Mouse (Mus musculus) left cerebral cortex, postnatal 14 days (tissue): Measurements from ENCODE around the gene Syn3. TPM values are rescaled to one million over a fixed set of nuclear protein-coding genes. Genes with fewer than 3 reads are reported as not detected.
"Not testable (repeated sequence)": the region's sequence is repeated elsewhere in the genome, so short reads cannot be mapped to it uniquely, and the experiment has no call there.

Experiments
- DNase-seq, 2 experiments: peaks; one replicate each; pipeline ENCODE4 v3.0.0; 2021 to 2022; ENCODE audit warnings: low spot score in 2 of 2, mixed read lengths in 1 of 2
- intact Hi-C: fragments of 180-260 bp; cut with DNase I; formaldehyde crosslinking; loops from one replicate; pipeline ENCODE4 v1.15.1; 2025
- total RNA-seq, 2 experiments: library from RNA; stranded (reverse); gene quantifications; 2 replicates each; pipeline ENCODE4 v1.2.3; 2021

The Syn3 gene
- total RNA-seq, 2 experiments from 2014 or later = 29.9 to 32.0 TPM

GRCm38 (mm10) chr10:86150076-86150475, 348.6 kb downstream of the Syn3 start:
- DNase-seq = no peak
- intact Hi-C loops = no loop called here

DNA sequence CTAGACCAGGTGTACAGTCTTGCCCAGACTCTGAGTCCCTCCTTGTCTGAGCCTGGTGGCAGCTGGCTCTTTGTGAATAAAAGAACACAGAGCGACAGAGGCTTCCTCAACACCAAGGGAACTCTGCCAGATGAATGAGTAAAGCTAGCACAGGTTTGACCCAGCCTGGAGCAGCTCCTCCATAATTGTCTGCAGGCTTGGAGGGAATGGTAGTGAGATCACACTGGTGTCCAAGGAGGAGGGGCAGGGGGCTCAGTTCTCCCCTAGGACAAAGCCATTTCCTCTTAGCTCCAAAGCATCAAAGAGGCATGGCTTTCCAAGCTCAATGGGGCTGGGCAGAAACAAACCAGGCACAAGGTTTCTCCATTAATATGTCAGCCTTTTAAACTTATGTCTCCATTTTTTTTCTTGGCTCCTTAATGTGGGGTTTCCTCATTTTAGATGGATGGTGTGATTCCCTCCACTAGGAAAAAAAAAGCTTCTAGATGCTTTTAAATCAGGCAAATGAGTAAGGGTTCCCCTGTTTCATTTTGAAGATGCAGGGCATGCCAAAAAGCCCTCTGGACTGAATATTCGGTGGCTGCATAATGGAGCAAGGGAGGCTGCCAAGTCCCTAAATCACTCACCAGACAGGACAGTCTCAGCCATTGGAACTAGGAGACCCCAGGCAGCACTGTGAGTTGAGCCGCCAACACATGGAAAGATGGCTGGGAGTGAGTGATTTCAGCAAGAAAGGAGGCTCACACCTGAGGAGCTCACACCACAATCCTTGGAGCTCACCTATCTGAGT, 349.5 kb downstream of the Syn3 start:
- peak in 1 of 2 experiments; percentile 27 for DNase-seq
- intact Hi-C loops = no loop called here

- no peak for DNase-seq
- intact Hi-C loops = no loop called here
Observed at GRCm38 (mm10) chr10:86139061-86139681, 359.5 kb downstream of the Syn3 start.

- intact Hi-C loops = no loop called here
- DNase-seq = no peak
Observed at GRCm38 (mm10) chr10:86137589-86138173, 361.0 kb downstream of the Syn3 start.

DNA sequence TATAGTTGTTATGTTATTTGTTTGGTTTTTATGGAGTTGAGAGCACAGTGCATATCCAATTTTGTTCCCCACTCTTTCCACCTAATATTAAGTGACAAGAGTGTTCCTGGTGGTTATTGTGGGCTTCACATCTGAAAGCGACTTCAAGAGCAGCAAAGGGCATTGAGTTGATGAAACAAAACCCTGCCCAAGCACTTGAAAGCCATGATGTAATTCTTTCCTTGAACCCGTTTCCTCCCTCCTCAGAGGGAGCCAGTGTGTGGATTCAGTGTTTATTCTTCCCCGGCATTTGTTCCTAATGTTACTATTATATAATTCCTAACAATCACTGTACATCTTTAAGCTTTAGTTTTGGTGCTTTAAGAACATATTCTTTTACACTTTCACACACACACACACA, 361.6 kb downstream of the Syn3 start:
- DNase-seq = no peak
- intact Hi-C loops = no loop called here

GRCm38 (mm10) chr10:86136249-86136648, 362.4 kb downstream of the Syn3 start:
- DNase-seq = no peak
- intact Hi-C loops = no loop called here

GRCm38 (mm10) chr10:86134848-86135247, 363.8 kb downstream of the Syn3 start:
- DNase-seq = no peak
- intact Hi-C loops = no loop called here

DNA sequence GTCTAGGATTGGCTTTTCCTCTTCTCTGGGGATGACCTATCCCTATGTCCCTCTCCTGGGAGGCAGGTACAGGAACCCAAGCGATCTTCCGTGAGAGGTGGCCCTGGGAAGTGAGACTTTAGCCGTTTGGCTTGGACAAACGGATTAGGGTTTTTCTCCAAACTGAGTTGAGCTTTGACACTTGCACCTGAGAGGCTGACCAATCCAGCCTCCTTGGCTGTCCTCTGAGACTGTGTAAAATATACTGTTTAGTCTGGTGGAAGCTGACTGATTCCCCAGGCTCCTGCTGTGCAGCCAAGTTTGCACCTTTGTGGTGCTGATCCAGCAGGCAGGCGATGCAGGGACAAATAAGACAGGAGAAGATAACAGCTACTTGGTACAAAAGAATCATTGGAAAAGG, 364.4 kb downstream of the Syn3 start:
- intact Hi-C loops = no loop called here
- DNase-seq = no peak

- intact Hi-C loops = no loop called here
- no peak for DNase-seq
Observed at GRCm38 (mm10) chr10:86132420-86132956, 366.2 kb downstream of the Syn3 start.

GRCm38 (mm10) chr10:86129046-86129445, 369.6 kb downstream of the Syn3 start:
- no peak for DNase-seq
- intact Hi-C loops = no loop called here

DNA sequence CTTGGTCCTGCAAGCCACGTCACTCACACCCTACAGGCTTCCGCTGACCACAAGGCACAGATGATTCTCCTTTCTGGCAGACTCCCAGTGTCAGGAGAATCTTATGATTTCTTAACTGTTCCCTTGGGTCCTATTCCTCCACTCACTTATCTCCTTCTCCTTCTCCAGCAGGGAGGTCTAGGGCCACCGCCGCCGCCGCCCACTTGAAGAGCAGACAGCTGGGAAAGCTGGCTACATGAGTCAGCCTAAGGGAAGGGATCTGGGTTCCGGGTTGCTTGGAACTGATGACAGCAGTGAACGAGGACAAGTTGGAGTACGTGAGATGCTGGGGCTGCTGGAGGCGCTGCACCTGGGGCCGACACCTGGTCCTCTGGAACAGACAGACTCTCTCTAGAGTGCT, 372.2 kb downstream of the Syn3 start:
- intact Hi-C loops = no loop called here
- DNase-seq = no peak

DNA sequence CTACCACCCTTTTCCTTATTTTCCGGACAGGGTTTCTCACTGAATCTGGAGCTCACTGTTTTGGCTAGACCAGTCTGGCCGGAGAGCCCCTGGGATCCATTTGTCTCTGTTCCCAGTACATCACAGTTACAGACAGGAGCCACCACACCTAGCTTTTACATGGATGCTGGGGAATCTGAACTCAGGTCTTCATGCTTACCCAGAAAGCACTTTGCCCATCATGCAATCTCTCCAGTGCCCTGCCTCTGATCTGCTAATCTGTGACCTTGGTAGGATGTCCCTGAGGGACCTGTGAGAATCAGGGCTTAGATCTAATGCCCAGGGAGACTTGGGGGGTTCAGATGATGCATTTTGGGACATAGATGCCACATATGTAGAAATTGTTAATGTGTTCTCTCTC, 373.3 kb downstream of the Syn3 start:
- intact Hi-C loops = no loop called here
- no peak for DNase-seq

DNA sequence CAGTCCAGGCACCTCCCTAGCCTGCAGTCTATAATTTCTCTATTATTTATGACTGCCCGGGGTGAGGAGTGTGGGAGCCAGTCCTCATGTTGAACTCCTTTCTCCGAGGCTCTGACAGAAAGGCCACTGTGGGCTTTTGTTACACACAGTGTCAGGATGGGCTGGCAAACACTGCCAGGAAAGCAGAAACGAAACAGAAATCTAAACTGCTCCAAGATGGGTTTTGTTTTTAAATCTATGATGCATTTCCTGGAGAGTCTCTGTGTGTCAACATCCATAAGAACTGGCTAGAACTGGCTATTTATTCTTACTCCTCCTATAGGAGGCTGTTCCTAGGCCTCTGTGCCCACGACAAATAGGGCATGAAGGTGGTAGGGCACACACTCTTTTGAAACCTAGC, 374.6 kb downstream of the Syn3 start:
- intact Hi-C loops = no loop called here
- DNase-seq = no peak

GRCm38 (mm10) chr10:86123224-86123623, 375.5 kb downstream of the Syn3 start:
- intact Hi-C loops = no loop called here
- DNase-seq = no peak

DNA sequence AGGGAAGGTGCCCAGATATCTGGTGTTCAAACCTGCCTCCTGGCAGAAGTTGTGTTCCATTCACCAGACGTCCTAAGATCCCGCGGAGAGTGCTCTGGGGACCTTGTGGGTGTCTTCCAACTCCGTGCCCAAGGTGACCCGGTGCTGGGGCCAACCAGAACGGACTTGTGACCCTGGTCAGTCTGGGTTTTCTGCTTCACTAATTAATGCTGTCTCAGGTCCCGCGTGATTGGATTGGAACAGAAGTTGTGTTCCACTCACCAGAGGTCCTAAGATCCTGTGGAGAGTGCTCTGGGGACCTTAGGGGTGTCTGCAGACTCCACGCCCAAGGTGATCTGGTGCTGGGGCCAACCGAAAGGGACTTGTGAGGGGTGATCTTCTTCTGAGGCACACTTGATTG, 376.2 kb downstream of the Syn3 start:
- DNase-seq, intact Hi-C loops: not testable (repeated sequence)

DNA sequence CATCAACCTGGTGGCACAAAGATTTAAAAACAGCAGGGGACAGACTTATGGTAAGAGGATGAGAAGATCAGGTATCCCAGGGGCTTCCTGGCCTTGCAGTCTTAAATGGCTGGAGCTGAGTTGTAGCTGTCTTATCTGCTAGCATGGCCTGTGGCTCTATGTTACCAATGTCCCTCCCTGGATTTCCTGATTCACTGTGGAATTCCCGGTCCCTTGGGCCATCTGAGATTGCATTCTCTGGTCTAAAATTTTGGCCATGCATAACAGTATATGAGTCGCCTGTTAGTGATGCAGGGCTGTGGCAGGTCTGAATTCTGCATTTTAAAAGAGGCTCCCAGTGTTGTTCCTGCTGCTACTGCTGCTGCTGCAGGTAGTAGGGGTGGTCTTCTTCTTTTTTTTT, 382.4 kb downstream of the Syn3 start:
- no peak for DNase-seq
- intact Hi-C loops = no loop called here

GRCm38 (mm10) chr10:86114431-86114848, 384.3 kb downstream of the Syn3 start:
- intact Hi-C loops = no loop called here
- DNase-seq = no peak

GRCm38 (mm10) chr10:86108797-86109196, 389.9 kb downstream of the Syn3 start:
- DNase-seq = no peak
- intact Hi-C loops = no loop called here

GRCm38 (mm10) chr10:86107681-86108080, 391.0 kb downstream of the Syn3 start:
- intact Hi-C loops = no loop called here

DNA sequence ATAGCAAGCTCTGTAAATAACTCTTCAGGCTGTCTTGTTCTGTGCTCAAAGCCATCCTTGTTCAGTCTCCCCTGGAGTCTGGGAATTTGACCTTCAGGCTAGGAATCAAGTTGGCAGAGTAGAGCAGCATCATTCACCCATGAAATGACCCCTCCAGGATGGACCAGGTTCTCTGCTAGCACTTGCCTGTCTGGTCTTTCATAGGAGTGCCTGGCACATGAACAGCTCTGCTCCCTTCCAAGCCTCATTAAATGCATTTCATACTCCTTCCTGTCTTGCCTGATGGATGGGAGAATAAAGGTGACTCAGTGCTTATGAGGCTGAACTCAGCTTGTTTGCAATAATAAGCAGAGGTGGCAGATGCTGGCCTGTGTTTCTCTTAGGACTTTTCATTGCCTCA, 394.7 kb downstream of the Syn3 start:
- no peak for DNase-seq
- intact Hi-C loops = no loop called here

More at GRCm38 (mm10) chr10:86107681-86108080, 391.0 kb downstream of the Syn3 start:
- no peak for DNase-seq
